Mouse (Mus musculus) 3T3-L1 (cell line): ENCODE data around the gene Faap100.
A peak's percentile ranks its signal among the peaks of the same experiment; 100 is the strongest.
"Not testable (repeated sequence)": the region's sequence is repeated elsewhere in the genome, so short reads cannot be mapped to it uniquely, and the experiment has no call there.

Source experiments
- DNase-seq: peaks from one replicate; pipeline ENCODE4 v3.0.0-alpha.2; 2015; ENCODE audit warnings: low read depth, low spot score

Gene Faap100

GRCm38 (mm10) chr11:120352093-120352350 lies 26.5 kb downstream of the Faap100 start:
- not testable (repeated sequence) for DNase-seq

GRCm38 (mm10) chr11:120351250-120352092 lies 27.1 kb downstream of the Faap100 start:
- no peak for DNase-seq

GRCm38 (mm10) chr11:120350711-120351110 lies 27.9 kb downstream of the Faap100 start:
- DNase-seq: no peak

- peak; percentile 98 for DNase-seq
These were observed 28.4 kb downstream of the Faap100 start for GRCm38 (mm10) chr11:120349986-120350702.

- DNase-seq: peak; percentile 78
These were observed 29.1 kb downstream of the Faap100 start for GRCm38 (mm10) chr11:120349371-120349985.

- DNase-seq: peak; percentile 65
These were observed 29.7 kb downstream of the Faap100 start for GRCm38 (mm10) chr11:120348684-120349370.

- peak; percentile 81 for DNase-seq
These were observed 30.5 kb downstream of the Faap100 start, which contains the start of gene Actg1 for GRCm38 (mm10) chr11:120347791-120348683. Gene Actg1 (minus strand): TSS chr11:120348542.

- DNase-seq: peak; percentile 55
These were observed 31.3 kb downstream of the Faap100 start for GRCm38 (mm10) chr11:120347301-120347700.

GRCm38 (mm10) chr11:120346383-120347034 lies 32.1 kb downstream of the Faap100 start:
- DNase-seq: not testable (repeated sequence)

- DNase-seq: peak; percentile 73
These were observed 33.4 kb downstream of the Faap100 start for GRCm38 (mm10) chr11:120345067-120345681.

GRCm38 (mm10) chr11:120344310-120344920 lies 34.1 kb downstream of the Faap100 start:
- peak; percentile 82 for DNase-seq

- peak; percentile 65 for DNase-seq
These were observed 34.9 kb downstream of the Faap100 start for GRCm38 (mm10) chr11:120343519-120344309.

GRCm38 (mm10) chr11:120342656-120343160 lies 35.9 kb downstream of the Faap100 start:
- DNase-seq: no peak

- no peak for DNase-seq
These were observed 36.9 kb downstream of the Faap100 start for GRCm38 (mm10) chr11:120341661-120342060.

- DNase-seq: no peak
These were observed 38.5 kb downstream of the Faap100 start for GRCm38 (mm10) chr11:120339978-120340513.

GRCm38 (mm10) chr11:120338786-120339185 lies 39.8 kb downstream of the Faap100 start:
- DNase-seq: no peak

- DNase-seq: no peak
These were observed 41.1 kb downstream of the Faap100 start for GRCm38 (mm10) chr11:120337447-120337846.

- peak; percentile 1 for DNase-seq
These were observed 43.0 kb downstream of the Faap100 start for GRCm38 (mm10) chr11:120335431-120336021.
